Mouse (Mus musculus) heart, embryonic 10.5 days (tissue): ENCODE measurements around the gene Emx1. TPM values are rescaled to one million over a fixed set of nuclear protein-coding genes. Genes with fewer than 3 reads are reported as not detected.

Experiments
- DNase-seq: peaks from one replicate; pipeline ENCODE4 v3.0.0-alpha.2; 2017; ENCODE audit warnings: low spot score
- H3K27ac ChIP-seq: fragments of 300-500 bp; sonication (generic); 2 replicates; pipeline ENCODE4 v1.5.1; 2016; ENCODE audit warnings: mild to moderate bottlenecking
- H3K27me3 ChIP-seq: fragments of 300-500 bp; sonication (generic); 2 replicates; pipeline ENCODE4 v1.6.1; 2016; ENCODE audit warnings: mild to moderate bottlenecking; ENCODE audit not compliant: poor library complexity, insufficient read depth, severe bottlenecking
- H3K36me3 ChIP-seq: fragments of 300-500 bp; sonication (generic); 2 replicates; pipeline ENCODE4 v1.6.1; 2016; ENCODE audit warnings: mild to moderate bottlenecking, moderate library complexity
- H3K4me1 ChIP-seq: fragments of 300-500 bp; sonication (generic); 2 replicates; pipeline ENCODE4 v1.6.1; 2016; ENCODE audit warnings: mild to moderate bottlenecking
- H3K4me3 ChIP-seq: fragments of 300-500 bp; sonication (generic); 2 replicates; pipeline ENCODE4 v1.5.1; 2016; ENCODE audit warnings: mild to moderate bottlenecking, moderate library complexity
- H3K9me3 ChIP-seq: fragments of 300-500 bp; sonication (generic); 2 replicates; pipeline ENCODE4 v1.6.1; 2016; ENCODE audit warnings: mild to moderate bottlenecking, moderate library complexity
- WGBS: fragments of 180-500 bp; shearing (Covaris S2); methylation state at CpG from one replicate; pipeline ENCODE4 v1.1.7; 2016; 5-methylcytosine and 5-hydroxymethylcytosine counted together
- polyA plus RNA-seq: library from polyadenylated mRNA; unstranded; fragments of >200 nt; fragmentation: Nextera tagmentation; extraction: Ambion mirVana; gene quantifications from 2 replicates; pipeline ENCODE4 v1.2.1, GENCODE M21; 2016

Gene Emx1
- polyA plus RNA-seq, 1 experiment from 2014 or later, result 0.85 TPM

DNA sequence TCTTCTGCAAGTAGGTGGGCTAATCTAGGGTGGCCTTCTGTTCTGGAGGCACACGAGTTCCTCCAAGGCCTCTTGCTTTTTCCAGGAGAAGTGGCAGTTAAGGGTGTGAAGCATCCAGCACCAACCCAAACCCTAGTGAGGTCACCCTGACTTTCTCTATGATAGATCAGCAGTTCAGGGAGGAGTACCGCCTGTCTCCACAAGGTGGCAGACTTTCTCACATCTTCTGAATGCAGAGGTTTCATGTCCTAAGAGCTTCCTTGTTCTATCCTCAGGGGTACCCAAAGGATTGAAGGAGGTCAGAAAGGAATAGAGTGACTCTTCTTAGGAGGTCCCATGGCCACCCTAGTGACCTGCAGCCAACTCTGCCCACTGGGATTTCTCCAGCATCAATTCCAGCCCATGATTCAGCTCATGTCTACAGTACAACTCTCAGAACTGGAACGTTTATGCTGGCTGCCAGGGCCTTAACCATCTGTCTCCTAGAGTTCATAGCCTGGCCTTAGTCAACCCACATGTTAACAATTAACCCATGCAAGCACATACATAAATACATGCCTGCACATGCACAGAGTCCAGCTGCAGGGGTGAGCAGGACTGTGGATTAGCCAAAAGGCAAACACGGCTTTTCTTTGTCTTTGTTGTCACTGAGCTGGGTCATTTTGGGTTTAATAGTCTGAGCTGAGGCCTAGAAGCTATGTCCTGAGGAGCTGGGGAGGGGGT, 26.9 kb upstream of the Emx1 start:
- Histone ChIP-seq H3K36me3 (no peaks in the 10 kb centered on the region), H3K27me3 (peaks cover 16% of the 10 kb centered on the region; the same call in 1 of the 2 replicates), H3K4me3 (no peak overlapping the region), H3K9me3 (no peaks in the 10 kb centered on the region), H3K27ac (no peak overlapping the region), H3K4me1 (0 out of 2 replicates have a peak, but pooled peaks cover 2% of the 10 kb centered on the region)
- WGBS, result 47% methylated on average over 4 of the region's 4 CpGs
- peak; percentile 80 for DNase-seq

DNA sequence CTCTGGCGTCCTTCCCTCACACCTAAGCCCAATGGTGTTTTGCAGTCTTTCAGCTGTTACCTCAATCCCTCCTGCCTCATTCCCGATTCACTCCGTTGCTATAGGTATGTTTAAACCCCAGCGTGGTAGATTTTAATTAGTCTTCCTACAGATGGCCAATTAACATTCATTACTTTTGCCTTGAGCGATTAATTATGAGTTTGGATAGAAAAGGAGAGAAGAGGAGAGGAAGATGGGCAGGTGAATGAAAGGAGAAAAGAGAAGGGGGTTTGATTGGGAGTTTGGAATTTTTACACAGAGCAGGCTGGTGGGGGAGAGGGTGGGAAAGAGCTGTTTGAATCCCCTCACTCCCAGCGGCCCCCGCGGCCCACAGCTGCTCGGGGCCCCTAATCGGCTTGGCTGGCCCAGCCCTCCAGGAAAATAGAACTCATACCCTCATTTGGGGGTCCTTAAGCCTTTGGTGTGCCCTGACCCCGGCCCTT, 21.8 kb upstream of the Emx1 start:
- no peak for DNase-seq
- Histone ChIP-seq H3K4me1 (0 out of 2 replicates have a peak, but pooled peaks cover 2% of the 10 kb centered on the region), H3K36me3 (no peaks in the 10 kb centered on the region), H3K27ac (no peak overlapping the region), H3K27me3 (peaks cover 27% of the 10 kb centered on the region; the same call in 1 of the 2 replicates), H3K4me3 (no peak overlapping the region), H3K9me3 (no peaks in the 10 kb centered on the region)
- 53% methylated on average over 11 of the region's 11 CpGs for WGBS

DNA sequence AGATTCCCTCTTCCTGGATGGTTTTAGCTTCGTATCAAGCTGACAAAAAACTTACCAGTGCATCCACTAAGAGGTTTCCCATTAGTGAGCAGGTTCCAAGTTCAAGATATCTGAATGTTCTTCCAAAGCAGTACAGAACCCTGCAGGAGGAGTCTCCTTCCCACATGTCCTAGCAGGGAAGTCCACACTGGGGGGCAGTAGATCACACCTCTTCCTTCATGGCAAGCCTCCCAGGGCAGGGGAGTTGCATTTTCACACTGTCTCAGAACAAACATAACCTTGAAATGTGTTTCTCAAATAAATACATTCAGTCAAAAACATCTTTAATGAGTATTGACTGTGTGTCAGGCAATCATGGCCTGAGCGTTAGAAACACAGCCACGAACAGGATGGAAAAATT, 7.7 kb upstream of the Emx1 start:
- WGBS, result 62% methylated on average over 3 of the region's 3 CpGs

DNA sequence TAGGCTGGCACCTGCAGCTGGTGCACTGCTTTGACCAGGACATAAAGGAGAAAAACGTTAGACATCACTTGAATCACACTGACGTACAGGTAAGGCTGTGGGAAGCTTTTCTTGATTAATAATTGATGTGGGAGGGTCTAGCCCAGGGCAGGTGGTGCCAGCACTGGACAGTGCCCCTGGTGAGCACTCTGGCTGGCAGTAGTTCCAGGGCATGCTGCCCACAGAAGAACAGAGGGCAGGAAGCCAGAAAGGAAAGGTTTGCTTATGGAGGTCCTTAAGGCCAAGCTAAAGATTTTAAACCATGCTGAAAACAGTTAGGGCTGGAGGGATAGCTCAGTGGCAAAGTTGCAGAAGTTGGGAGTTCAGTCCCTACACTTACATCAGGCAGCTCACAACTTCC, 7.2 kb upstream of the Emx1 start:
- Histone ChIP-seq H3K4me1 (no peaks in the 10 kb centered on the region), H3K27ac (no peak overlapping the region), H3K36me3 (no peaks in the 10 kb centered on the region), H3K4me3 (no peak overlapping the region), H3K27me3 (peaks cover 74% of the 10 kb centered on the region), H3K9me3 (no peaks in the 10 kb centered on the region)
- no peak for DNase-seq
- WGBS, result 51% methylated on average over 2 of the region's 2 CpGs

More for the DNA sequence above, 7.7 kb upstream of the Emx1 start:
- no peaks in the 10 kb centered on the region for H3K4me1 ChIP-seq
- no peaks in the 10 kb centered on the region for H3K9me3 ChIP-seq
- no peak overlapping the region for H3K27ac ChIP-seq
- peaks cover 71% of the 10 kb centered on the region for H3K27me3 ChIP-seq
- no peak overlapping the region for H3K4me3 ChIP-seq
- H3K36me3 ChIP-seq, result no peaks in the 10 kb centered on the region
- no peak for DNase-seq

DNA sequence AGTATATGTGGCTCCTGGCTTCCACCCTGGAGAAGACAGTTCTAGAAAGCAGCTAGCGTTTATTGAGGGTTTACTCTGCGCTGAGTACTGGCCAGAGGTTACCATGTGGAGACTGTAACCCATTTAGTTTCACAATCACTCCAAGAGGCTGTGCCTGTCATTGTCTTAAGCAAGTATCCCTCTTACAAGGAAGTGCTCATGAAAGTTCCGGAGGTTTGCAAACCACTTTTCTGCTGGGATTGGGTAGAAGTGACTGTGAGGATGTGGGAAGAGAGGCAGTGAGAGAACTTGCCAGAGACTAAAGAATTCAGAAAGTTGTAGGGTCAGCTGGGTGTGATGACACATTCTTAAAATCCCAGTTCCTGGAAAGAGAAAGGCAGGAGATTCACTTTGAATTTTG, 3.3 kb upstream of the Emx1 start:
- peaks cover 93% of the 10 kb centered on the region for H3K27me3 ChIP-seq
- H3K4me1 ChIP-seq, result peaks cover 28% of the 10 kb centered on the region
- 52% methylated on average over 3 of the region's 3 CpGs for WGBS
- no peak overlapping the region for H3K27ac ChIP-seq
- no peaks in the 10 kb centered on the region for H3K9me3 ChIP-seq
- no peaks in the 10 kb centered on the region for H3K36me3 ChIP-seq
- DNase-seq, result no peak
- H3K4me3 ChIP-seq, result no peak overlapping the region

DNA sequence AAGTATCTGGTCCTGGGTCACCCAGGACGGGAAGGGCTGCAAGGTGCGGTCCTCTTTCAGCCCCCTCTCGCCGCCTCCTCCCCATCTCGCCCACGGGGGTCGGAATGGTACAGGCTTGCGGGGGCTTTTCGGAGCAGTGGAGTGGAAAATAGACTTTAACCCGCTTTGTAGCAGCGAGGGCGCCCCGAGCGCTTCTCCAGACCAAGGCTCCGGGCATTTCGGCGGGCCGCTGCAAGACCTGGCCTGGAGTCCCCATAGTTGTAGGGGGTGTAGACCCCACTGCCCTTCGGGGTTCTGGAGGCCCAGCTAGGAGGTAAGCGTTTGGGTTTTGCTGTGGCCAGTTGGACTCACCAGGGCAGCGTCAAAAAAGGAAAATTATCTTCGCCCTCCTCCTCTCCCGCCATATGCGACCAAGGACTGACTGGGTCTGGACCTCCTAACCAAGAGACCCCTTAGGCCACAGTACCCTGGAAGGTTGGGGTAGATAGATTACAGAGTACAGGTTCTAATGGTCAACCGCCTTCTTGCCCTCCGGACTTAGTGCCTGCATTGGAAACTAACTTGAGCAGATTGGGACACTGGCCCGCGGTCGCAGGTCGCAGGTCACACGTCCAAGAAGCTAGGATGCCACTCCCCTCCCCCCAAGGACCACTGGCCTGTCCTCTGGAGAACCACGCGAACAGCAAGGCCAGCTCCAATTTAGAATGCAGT, 1.1 kb upstream of the Emx1 start:
- H3K4me3 ChIP-seq, result peak overlapping the region; percentile 44

DNA sequence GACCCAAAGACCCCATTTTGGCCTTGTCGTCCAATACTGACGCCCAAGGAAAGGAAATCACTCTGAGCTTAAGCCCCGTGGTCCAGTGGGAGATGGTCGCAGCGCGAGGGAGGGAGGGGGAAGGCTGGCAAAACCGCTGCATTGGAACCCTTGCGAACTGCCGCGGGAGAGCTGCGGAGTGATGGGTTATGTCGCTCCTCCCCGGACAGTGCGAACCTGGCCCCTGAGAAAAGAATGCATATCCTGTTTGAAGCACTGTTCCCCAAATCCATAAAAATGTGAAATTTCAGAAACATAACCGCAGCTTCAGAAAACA, 536 bp upstream of the Emx1 start:
- Histone ChIP-seq H3K9me3 (no peaks in the 10 kb centered on the region), H3K27me3 (peaks cover 97% of the 10 kb centered on the region), H3K27ac (no peak overlapping the region), H3K4me3 (peak overlapping the region; percentile 25; the same call in 1 of the 2 replicates), H3K36me3 (no peaks in the 10 kb centered on the region), H3K4me1 (peaks cover 41% of the 10 kb centered on the region)
- 1% methylated on average over 15 of the region's 15 CpGs for WGBS
- no peak for DNase-seq

More for the DNA sequence above, 1.1 kb upstream of the Emx1 start:
- H3K9me3 ChIP-seq, result no peaks in the 10 kb centered on the region
- H3K27ac ChIP-seq, result no peak overlapping the region
- no peaks in the 10 kb centered on the region for H3K36me3 ChIP-seq
- WGBS, result 2% methylated on average over 33 of the region's 33 CpGs
- DNase-seq, result no peak
- peaks cover 97% of the 10 kb centered on the region for H3K27me3 ChIP-seq
- H3K4me1 ChIP-seq, result peaks cover 41% of the 10 kb centered on the region

DNA sequence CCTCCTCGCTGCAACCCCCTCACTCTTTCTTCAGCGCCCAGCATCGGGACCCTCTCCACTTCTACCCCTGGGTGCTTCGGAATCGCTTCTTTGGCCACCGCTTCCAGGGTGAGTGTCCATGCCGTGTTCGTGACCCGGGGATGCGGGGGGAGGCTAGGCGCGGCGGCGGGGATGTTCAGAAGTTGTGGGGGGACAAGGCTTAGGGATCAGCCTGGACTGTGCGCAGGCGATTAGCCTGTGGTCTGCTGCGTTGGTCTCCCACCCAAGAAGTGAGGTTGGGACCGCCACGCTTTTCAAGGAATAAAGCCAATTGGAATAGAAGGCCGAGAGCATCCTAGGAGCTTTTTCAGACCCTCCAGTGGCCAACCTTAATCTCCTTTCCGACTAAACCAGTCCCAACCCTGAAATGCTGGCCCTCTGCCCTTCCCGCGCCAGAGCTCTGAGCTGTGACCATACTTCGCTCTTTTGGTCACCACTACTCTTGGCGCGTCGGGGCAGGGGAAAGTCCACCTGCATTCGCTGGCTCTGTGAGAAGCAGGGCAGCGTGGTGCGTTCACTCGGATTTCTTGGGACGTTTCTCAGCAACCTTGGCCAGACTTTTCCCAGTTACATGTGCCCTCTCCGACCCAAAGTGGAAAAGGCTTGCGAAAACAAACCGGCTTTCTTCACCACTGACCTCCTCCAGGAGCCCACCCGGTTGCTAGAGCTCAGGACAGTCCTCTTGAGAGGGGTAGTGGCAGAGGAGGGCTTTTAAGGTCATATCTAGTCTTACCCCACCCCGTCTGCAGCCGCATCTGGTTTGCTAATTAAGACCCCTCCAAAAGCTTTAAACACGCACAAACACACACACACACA, 1.2 kb downstream of the Emx1 start:
- no peak for DNase-seq
- H3K4me1 ChIP-seq, result peaks cover 41% of the 10 kb centered on the region
- WGBS, result 2% methylated on average over 39 of the region's 39 CpGs
- H3K36me3 ChIP-seq, result no peaks in the 10 kb centered on the region
- 0 out of 2 replicates have a peak overlapping the region, but pooled peaks have one; percentile 26 for H3K27ac ChIP-seq
- H3K4me3 ChIP-seq, result peak overlapping the region; percentile 61
- H3K9me3 ChIP-seq, result no peaks in the 10 kb centered on the region
- H3K27me3 ChIP-seq, result peaks cover 97% of the 10 kb centered on the region

DNA sequence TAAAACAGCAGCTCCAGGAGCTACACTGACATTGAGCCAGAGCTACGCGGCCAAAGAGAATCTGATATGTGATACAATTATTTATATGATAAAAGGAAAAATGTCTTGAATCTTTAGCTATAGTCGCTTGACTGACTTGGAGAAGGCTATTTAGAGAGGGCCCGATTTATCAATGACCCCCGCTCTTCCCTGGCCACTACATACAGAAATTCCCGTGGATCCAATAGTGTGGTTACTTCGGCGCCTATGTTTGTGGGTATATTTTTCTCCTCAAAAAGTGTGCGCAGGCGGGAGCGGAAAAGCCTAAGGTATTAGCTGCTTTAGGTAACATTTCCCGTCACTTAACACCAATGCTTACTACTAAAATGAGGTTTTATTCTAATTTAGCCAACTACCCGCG, 2.1 kb downstream of the Emx1 start:
- H3K27ac ChIP-seq, result no peak overlapping the region
- H3K36me3 ChIP-seq, result no peaks in the 10 kb centered on the region
- no peak for DNase-seq
- 7% methylated on average over 14 of the region's 14 CpGs for WGBS
- H3K4me1 ChIP-seq, result peaks cover 46% of the 10 kb centered on the region
- no peak overlapping the region for H3K4me3 ChIP-seq
- peaks cover 98% of the 10 kb centered on the region for H3K27me3 ChIP-seq
- H3K9me3 ChIP-seq, result no peaks in the 10 kb centered on the region

DNA sequence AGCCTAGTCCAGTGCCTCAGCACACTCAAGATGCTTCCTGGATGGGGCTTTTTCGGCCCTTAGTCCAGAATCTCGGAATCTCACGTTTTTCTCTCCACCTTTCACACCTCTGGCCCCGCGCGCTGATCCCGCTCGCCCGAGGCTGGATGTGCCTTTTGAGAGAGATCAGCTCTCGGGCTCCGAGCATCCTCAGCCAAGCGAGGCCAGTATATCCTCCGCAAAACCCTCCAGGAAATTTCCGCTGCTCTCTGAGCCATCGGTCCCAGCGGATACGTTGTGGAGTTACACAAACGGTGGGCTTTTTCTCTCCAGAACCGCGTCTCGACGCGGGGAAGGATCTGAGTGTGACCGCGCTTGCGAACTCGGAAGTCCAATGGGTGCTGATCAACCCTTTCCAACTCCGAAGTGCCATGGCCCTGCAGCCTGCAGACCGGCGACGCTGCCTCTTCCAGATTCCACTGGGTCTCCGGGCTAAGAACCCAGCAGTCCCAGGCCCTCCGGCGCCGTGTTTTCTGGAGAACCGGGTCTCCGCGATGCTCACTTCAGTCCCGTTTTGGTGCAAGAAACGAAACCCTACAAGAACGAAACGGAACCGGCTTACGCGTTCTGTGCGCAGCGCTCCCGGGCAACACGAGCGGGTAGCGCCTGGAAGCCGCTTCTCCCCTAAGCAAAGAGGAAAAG, 2.8 kb downstream of the Emx1 start:
- H3K27me3 ChIP-seq, result peaks cover 100% of the 10 kb centered on the region
- WGBS, result under 1% methylated on average over 52 of the region's 52 CpGs
- no peaks in the 10 kb centered on the region for H3K9me3 ChIP-seq
- H3K4me3 ChIP-seq, result peak overlapping the region; percentile 55
- peaks cover 46% of the 10 kb centered on the region for H3K4me1 ChIP-seq
- no peaks in the 10 kb centered on the region for H3K36me3 ChIP-seq
- DNase-seq, result no peak
- H3K27ac ChIP-seq, result no peak overlapping the region

DNA sequence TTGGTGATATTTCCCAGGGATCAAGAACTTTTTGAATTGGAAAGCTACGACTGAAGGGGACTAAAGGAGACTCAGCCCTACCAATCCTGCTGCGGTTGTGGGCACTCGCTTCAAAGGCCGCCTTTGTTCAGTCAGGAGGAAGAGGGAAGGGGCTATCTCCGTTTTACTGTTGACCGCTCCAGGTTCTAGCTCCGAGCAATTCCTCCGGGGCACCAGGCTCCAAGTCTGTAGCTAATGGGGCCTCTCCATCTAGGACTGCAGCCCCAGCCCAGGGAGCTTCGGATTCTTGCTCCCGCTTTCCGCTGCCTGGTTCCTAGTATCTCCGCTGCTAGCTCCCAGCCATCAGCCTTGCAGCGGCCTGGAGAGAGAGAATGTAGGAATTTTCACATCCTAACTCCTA, 3.4 kb downstream of the Emx1 start:
- Histone ChIP-seq H3K4me3 (peak overlapping the region; percentile 55), H3K27me3 (peaks cover 100% of the 10 kb centered on the region), H3K27ac (no peak overlapping the region), H3K36me3 (no peaks in the 10 kb centered on the region), H3K4me1 (peaks cover 46% of the 10 kb centered on the region), H3K9me3 (no peaks in the 10 kb centered on the region)
- WGBS, result under 1% methylated on average over 13 of the region's 13 CpGs
- DNase-seq, result no peak

DNA sequence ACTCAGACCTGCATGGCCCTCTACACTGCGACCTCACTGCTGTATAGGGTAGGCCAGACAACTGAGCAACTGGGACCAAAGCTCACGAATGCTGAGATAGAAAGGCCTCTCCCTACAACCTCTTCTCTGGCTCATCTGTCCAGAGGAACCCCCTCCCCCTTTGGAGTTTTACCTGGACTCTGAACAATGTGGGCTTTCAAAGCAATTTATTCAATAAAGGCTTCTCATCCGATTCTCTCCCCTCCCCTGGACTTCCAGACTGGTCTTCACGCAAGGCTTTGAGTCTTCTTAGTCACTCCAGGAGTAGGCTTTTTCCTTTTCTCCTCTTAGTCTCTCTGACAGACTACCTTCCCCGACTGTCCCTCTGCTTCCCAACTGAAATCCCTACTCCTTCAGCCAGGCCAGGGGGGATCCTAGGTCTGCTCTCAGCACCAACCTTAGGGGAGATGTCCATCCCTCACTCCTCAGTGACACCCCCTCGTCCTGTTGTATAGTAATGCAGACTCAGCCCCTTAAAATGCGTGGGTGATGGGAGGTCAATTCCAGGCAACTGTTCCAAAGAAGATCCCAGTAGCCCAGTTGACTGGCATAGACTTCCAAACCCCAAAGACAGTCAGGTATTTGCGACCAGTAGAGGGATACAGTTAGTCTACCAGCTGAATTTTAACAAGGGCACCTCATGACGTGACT, 4.7 kb downstream of the Emx1 start:
- Histone ChIP-seq H3K4me3 (no peak overlapping the region), H3K4me1 (peaks cover 36% of the 10 kb centered on the region), H3K27ac (no peak overlapping the region), H3K9me3 (no peaks in the 10 kb centered on the region), H3K27me3 (peaks cover 100% of the 10 kb centered on the region), H3K36me3 (no peaks in the 10 kb centered on the region)
- 11% methylated on average over 9 of the region's 9 CpGs for WGBS
- no peak for DNase-seq
